Mouse (Mus musculus): ENCODE data around the gene Cmss1.

Gene Cmss1

DNA sequence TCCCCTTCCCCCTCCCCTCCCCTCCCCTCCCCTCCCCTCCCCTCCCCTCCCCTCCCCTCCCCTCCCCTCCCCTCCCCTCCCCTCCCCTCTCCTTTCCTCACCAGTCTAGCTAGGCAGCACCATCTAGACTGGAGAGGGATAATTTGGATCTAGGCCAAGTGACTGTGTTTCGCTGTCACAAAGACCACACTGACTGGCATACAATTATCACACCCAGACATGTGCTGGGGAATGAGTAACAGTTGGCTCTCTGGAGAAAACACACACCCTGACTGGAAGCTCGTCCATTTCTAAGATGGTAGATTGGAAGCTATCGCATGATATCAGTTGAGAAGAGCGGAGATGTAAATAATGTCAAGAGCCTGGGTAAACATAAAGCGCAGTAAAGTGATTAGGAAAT is 126.9 kb downstream of the Cmss1 start:
- in situ Hi-C loops (cut with MboI, MseI) = no loop called here

- in situ Hi-C loops (cut with MboI, MseI) = no loop called here
These were observed 128.2 kb downstream of the Cmss1 start for GRCm38 (mm10) chr16:57478451-57478850.

DNA sequence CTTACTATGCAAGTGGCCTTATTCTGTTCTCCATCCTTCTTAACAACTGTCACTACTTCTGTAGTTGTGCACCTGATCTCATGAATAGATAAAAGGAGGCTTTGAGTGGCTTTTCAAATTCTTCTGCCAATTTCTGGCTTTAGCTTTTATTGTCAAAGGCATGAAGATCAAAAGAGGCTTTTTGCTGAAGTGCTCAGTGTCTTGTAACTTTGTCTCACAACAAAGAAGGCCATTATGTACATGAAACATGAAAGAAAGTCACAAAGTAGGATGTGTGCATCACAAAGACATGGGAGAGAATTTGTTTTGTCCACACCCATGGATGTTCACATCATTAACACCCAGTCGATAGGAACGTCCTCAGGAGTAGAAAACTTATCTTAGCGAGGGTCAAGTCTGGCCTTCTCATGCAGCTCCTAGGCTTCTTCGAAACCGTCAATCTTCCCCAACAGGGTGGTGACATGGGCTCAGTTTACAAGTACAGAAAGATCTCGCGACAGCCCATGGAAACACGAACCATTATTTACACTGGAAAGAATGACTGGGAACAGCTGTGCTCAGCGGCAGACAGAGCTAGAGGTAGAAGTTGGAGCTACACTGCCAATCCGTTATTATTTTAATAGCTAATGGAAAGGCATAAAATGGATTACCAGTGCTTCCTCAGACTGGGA is 133.1 kb downstream of the Cmss1 start:
- in situ Hi-C loops (cut with MboI, MseI) = no loop called here

- in situ Hi-C loops (cut with MboI, MseI) = no loop called here
These were observed 135.6 kb downstream of the Cmss1 start for GRCm38 (mm10) chr16:57471071-57471470.

DNA sequence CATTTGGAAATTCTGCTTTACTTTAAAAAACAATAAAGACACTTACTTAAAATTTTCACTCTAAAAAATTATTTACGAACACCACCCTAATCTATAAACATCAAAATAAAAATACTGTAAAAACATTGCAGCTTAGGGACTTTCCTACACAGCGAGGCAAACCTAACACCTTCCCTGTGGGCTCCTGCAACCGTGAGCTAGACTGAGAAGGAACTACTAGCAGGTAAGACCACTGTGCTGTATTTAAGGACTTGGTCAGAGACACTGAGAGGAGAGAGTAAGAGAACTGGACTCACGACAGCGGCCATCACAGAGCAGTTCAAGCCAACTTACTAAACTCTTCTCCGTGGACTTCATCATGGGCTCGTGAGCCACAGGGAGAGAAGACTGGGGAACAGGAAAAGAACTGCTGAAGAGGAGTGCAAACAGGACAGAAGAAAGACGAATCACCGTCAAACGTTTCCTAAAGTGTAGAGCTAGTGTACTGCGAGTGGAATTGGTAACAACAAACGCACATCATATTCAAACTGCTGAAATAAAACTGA is 136.3 kb downstream of the Cmss1 start:
- in situ Hi-C loops (cut with MboI, MseI) = no loop called here

DNA sequence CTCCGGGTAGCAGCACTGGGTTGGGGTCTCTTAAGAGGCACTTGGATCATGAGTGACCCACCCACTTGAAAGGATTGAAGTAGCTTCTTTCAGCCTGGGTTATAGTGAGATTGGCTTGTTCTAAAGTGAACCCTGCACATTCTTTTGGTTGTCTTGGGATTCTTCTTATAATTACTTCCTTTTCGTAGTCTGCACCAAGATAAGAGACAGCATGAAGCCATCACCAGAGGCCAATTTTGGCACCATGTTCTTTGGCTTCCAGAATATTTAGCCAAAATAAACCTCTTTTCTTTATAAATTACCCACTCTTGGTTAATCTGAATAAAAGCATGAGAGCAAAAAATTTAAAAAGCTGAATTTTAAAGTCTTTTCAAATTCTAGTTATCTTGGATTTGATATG is 136.8 kb downstream of the Cmss1 start:
- in situ Hi-C loops (cut with MboI, MseI) = no loop called here

DNA sequence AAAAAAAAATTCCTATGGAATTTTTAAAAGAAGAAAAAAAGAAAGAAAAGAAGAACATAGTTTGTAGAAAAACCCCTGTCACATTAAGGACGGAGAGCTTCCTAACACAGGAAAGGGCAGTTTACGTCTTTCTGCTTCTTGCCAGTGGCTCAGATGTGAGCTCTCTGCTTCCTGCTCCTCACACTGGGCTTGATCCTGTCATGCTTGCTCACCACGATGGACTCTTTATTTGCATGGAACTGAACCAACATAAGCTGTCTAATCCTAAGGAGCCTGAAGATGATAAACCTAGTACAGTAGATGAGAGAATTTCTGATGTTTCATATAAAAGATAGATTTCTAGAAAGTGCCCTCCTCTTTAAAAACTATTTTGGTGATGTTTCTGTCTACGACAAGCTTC is 137.4 kb downstream of the Cmss1 start:
- in situ Hi-C loops (cut with MboI, MseI) = no loop called here

DNA sequence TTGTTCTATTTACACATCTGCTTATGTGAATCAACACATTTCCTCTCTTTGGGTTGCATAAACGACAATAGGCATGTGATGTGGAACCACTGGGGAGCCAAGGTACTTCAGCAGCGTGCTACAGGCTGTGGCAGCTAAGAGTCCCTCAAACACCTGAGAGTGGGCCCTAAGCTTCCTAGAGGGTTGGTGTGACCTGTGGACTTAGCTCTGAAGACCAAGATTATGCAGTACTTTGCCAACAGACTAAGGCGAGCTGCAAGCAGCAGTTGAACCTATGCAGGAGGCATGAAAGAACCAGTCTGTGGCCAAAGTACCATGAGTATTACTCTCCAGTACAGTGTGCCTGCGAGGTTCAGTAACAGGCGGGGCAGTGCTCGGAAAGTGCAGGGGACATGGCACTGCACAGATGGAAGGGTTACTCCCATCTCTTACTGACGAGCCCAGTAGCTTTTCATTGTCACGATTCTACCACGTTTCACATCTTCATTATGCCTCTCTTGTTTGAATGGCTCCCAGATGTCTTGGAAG is 141.2 kb downstream of the Cmss1 start:
- in situ Hi-C loops (cut with MboI, MseI) = no loop called here

DNA sequence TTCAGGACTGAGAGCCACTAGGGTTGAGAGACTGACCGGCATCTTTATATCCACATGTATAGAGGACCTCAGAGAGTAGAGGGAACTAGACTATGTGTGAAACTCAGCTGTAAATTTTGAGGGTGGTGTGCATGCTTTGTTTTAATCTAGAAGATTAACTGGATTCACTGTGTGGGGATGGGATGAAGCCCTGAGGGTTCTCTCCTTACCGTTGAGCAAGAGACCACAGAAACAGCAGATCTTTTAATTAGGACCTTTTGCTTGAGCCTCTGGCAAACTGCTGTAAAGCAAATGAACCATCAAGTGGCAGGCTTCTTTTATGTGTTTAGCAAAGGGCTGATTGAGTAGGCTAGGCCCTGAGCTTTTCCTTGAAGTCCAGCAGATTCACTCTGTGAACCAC is 150.7 kb downstream of the Cmss1 start:
- in situ Hi-C loops (cut with MboI, MseI) = no loop called here

- in situ Hi-C loops (cut with MboI, MseI) = no loop called here
These were observed 151.1 kb downstream of the Cmss1 start for GRCm38 (mm10) chr16:57455573-57455972.

- in situ Hi-C loops (cut with MboI, MseI) = no loop called here
These were observed 152.4 kb downstream of the Cmss1 start for GRCm38 (mm10) chr16:57454106-57454763.

DNA sequence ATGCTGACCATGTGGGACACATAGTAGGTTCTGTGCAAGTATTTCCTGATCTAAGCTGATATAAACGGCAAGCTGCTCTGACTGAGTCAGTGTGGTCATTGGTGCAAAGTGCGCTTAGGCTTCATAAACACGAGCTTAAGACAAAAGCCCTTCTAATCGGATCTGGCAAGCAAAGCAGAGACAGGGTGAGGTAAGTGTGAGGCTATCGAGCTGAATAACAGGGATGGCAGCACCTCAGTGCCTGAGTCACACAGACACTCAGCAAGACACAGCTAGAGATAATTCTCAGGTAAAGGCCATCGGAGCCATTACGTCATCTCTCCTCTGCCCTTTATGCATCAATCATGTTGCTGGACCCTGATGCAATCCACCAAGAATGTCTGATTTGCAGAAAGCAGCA is 153.7 kb downstream of the Cmss1 start:
- in situ Hi-C loops (cut with MboI, MseI) = no loop called here

GRCm38 (mm10) chr16:57445096-57446094 is 161.3 kb downstream of the Cmss1 start:
- in situ Hi-C loops (cut with MboI, MseI) = no loop called here

GRCm38 (mm10) chr16:57440706-57441437 is 165.8 kb downstream of the Cmss1 start:
- in situ Hi-C loops (cut with MboI, MseI) = no loop called here

DNA sequence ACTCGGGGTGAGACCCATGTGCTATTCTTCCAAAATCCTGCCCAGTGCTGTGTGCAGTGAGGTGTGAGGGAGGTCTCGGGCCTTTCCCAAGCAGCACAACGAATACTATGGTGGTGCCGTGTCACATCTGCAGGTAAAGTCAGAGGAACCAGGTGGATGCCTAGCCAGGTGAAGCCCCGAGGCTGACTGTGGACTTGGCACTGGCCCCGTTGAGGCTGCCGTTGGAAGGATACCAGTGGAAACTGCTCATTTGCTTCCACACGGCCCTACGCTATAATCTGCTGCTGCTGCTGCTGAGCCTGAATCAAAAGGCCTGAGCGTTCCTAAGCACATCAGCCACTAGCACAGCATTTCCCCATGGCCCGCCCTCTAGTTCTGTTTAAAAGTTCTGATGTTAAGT is 167.5 kb downstream of the Cmss1 start:
- in situ Hi-C loops (cut with MboI, MseI) = loop anchor here (10.0 kb wide), 1 partner anchor 136 kb away; no protein-coding TSS in a partner anchor

- in situ Hi-C loops (cut with MboI, MseI) = loop anchor here (10.0 kb wide), 1 partner anchor 137 kb away; no protein-coding TSS in a partner anchor
These were observed 168.4 kb downstream of the Cmss1 start for GRCm38 (mm10) chr16:57438288-57438685.

DNA sequence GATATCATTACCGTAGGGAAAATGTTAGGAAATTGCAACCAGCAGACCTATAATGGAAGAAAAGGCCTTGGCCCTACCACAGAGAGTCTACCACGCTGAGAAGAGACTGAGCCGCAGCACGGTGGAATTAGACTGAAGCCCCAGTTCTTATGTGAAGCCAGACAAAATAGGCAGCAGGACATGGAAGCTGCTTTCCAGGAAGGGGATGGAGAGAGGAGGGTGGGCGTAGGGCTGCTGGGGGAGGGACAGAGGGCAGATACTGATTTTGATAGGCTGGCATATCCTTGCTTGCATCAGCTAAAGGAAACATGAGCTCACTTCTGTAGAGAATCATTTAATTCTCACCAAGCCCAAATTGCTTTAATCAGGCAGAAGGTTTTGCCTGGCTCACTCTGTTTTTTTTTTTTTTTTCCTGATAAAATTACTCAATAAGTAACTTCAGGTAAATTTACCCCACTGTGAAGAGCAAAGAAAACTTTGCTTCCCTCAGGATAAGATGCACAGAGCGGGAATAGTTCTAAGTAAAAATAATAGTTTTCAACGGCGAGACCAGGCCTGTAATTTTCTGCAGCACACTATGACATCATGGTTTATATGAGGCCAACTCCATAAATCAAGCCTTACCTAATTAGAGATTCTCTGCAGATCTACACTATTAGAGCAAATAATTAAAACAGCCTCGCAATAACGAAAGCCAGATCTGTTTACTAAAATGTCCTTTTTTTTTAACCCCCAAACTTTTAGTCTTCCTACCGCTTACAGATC is 169.0 kb downstream of the Cmss1 start:
- in situ Hi-C loops (cut with MboI, MseI) = loop anchor here (10.0 kb wide), 1 partner anchor 137 kb away; no protein-coding TSS in a partner anchor

DNA sequence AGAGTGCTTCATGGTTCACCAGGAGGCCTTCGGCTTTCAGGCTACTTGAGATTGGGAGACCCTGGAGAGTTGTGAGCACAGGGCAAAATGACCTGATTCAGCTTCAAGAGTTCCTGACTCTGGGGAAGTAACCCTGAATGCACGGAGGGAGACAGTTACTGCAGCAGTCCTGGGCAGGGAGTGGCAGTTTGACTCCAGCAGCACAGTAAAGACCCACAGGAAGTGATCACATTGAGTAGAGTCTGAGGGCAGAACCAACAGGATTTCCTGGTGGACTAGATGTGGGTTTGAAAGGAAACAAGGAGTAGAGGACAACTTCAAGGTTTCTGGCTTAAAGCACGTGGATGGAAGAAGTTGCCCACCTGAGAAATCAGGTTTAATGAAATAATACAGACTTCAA is 172.0 kb downstream of the Cmss1 start:
- in situ Hi-C loops (cut with MboI, MseI) = loop anchor here (10.0 kb wide), 1 partner anchor 140 kb away; no protein-coding TSS in a partner anchor

- in situ Hi-C loops (cut with MboI, MseI) = loop anchor here (10.0 kb wide), 1 partner anchor 141 kb away; no protein-coding TSS in a partner anchor
These were observed 173.0 kb downstream of the Cmss1 start for GRCm38 (mm10) chr16:57433671-57434070.

- in situ Hi-C loops (cut with MboI, MseI) = loop anchor here (10.0 kb wide), 1 partner anchor 142 kb away; no protein-coding TSS in a partner anchor
These were observed 173.5 kb downstream of the Cmss1 start for GRCm38 (mm10) chr16:57433173-57433572.
